ENCODE assay signal across 8 mouse cellular contexts in the genomic region with DNA sequence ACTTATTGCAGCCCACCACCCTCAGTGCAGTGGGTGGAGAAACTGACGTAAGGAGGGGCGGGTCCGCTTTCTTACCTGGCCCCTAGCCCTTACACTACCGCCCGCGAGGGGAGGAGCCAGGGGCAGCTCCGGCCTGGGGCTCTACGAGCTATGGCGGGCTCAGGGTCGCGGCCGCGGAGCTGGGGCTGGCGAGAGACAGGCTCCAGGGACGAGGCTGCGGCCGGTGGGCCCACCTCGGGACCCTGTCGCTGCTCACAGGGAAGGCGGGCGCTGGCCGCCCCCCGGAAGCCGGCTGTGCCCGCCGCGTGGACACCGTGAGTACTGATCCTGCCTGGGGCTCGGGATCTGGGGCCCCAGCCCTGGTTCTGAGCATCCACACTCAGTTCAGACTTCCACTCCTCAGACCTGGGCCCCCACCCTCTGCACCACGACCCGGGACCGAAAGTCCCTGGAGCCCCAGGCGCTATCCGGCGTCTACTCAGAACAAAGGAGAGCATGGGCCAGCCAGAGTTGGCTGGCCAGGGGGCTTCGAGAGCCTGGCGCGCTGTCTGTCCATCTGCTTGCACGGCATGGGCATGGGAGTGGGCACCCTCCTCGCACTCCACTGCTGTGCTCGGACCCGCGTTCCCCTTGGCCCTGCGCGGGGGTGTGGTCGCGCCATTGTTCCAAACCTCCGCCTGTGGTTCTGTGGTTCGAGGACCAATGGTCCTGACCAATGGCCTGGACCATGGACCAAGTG. TPM values are rescaled to one million over a fixed set of nuclear protein-coding genes. Genes with fewer than 3 reads are reported as not detected.
DNase-seq lines count a peak whose midpoint lies in the region; ATAC-seq and TF ChIP-seq lines count a peak whose summit lies in the region.

No protein-coding gene starts in this region.

- H3K9ac ChIP-seq in embryonic facial prominence, embryonic 14.5 days (ENCODE audit: low read depth, low read length) = peak overlapping the region; percentile 85
- peak overlapping the region; percentile 94 for H3K9ac ChIP-seq in liver, embryonic 11.5 days (ENCODE audit: low read depth, low read length)
- peak overlapping the region; percentile 85 for H3K9ac ChIP-seq in midbrain, postnatal 0 days (replicated peaks; ENCODE audit: low read length, poor library complexity, severe bottlenecking)

- TF ChIP-seq CTCF in midbrain, postnatal 0 days (IDR thresholded peaks at IDR 0.05) = 0 out of 2 replicates have a peak, but pooled peaks have one; percentile 9

- H3K36me3 ChIP-seq in embryonic facial prominence, embryonic 14.5 days (ENCODE audit: control insufficient read depth, insufficient read depth, low read length) = peaks cover 26% of the 10 kb centered on the region
- H3K36me3 ChIP-seq in hindbrain, embryonic 10.5 days = peaks cover 38% of the 10 kb centered on the region
- H3K36me3 ChIP-seq in liver, embryonic 11.5 days (ENCODE audit: control insufficient read depth, insufficient read depth, low read length) = peaks cover 12% of the 10 kb centered on the region; the same call in 1 of the 2 replicates
- peaks cover 15% of the 10 kb centered on the region for H3K36me3 ChIP-seq in midbrain, postnatal 0 days (ENCODE audit: insufficient read depth, low read length)

- peak; percentile 94 for ATAC-seq in embryonic facial prominence, embryonic 14.5 days (ENCODE audit: low read depth)
- peak; percentile 81 for ATAC-seq in liver, embryonic 11.5 days (replicated peaks; ENCODE audit: low FRiP score)
- peak; percentile 74 for ATAC-seq in midbrain, postnatal 0 days (ENCODE audit: low FRiP score)

- no peaks in the 10 kb centered on the region for H3K9me3 ChIP-seq in embryonic facial prominence, embryonic 14.5 days (ENCODE audit: control insufficient read depth, low read length)
- H3K9me3 ChIP-seq in hindbrain, embryonic 10.5 days = no peaks in the 10 kb centered on the region
- H3K9me3 ChIP-seq in liver, embryonic 11.5 days (ENCODE audit: control insufficient read depth, low read length) = no peaks in the 10 kb centered on the region
- no peaks in the 10 kb centered on the region for H3K9me3 ChIP-seq in midbrain, postnatal 0 days (ENCODE audit: low read length)

- intact Hi-C loops in left cerebral cortex, postnatal 14 days (cut with DNase I) = no loop called here

- H3K27me3 ChIP-seq in embryonic facial prominence, embryonic 14.5 days (replicated peaks; ENCODE audit: control insufficient read depth, insufficient read depth, low read length) = no peaks in the 10 kb centered on the region
- peaks cover 10% of the 10 kb centered on the region; the same call in 1 of the 2 replicates for H3K27me3 ChIP-seq in hindbrain, embryonic 10.5 days (ENCODE audit: insufficient read depth, poor library complexity, severe bottlenecking)
- H3K27me3 ChIP-seq in liver, embryonic 11.5 days (replicated peaks; ENCODE audit: control insufficient read depth, insufficient read depth, low read length) = no peaks in the 10 kb centered on the region
- H3K27me3 ChIP-seq in midbrain, postnatal 0 days (ENCODE audit: insufficient read depth, low read length) = no peaks in the 10 kb centered on the region

- WGBS in embryonic facial prominence, embryonic 14.5 days = under 1% methylated on average over 40 of the region's 49 CpGs
- WGBS in hindbrain, embryonic 10.5 days = under 1% methylated on average over 49 of the region's 49 CpGs
- WGBS in liver, embryonic 11.5 days = 3% methylated on average over 48 of the region's 49 CpGs
- WGBS in midbrain, postnatal 0 days = 2% methylated on average over 44 of the region's 49 CpGs

- H3K27ac ChIP-seq in embryonic facial prominence, embryonic 14.5 days (replicated peaks; ENCODE audit: low read depth, low read length) = peak overlapping the region; percentile 57
- peak overlapping the region; percentile 96 for H3K27ac ChIP-seq in hindbrain, embryonic 10.5 days
- peak overlapping the region; percentile 64 for H3K27ac ChIP-seq in liver, embryonic 11.5 days (ENCODE audit: low read depth, low read length)
- H3K27ac ChIP-seq in midbrain, postnatal 0 days (ENCODE audit: low read depth, low read length) = peak overlapping the region; percentile 69

- DNase-seq in cerebellum, adult 18-20 months = peak; percentile 25 to 43
- DNase-seq in cerebellum, adult 9-10 months = no peak
- peak; percentile 62 for DNase-seq in MN1 (ENCODE audit: low spot score)
- peak; percentile 86 for DNase-seq in embryonic facial prominence, embryonic 14.5 days (ENCODE audit: low spot score)
- peak; percentile 76 for DNase-seq in hindbrain, embryonic 10.5 days (ENCODE audit: low spot score)
- DNase-seq in liver, embryonic 11.5 days (ENCODE audit: low spot score) = peak; percentile 75
- peak; percentile 76 for DNase-seq in midbrain, postnatal 0 days (ENCODE audit: low spot score)
- DNase-seq in left cerebral cortex, postnatal 14 days (ENCODE audit: low spot score in 2 of 2) = no peak

- H3K4me1 ChIP-seq in embryonic facial prominence, embryonic 14.5 days (ENCODE audit: control insufficient read depth, insufficient read depth, low read length) = peaks cover 9% of the 10 kb centered on the region
- H3K4me1 ChIP-seq in hindbrain, embryonic 10.5 days (replicated peaks) = peaks cover 26% of the 10 kb centered on the region
- H3K4me1 ChIP-seq in liver, embryonic 11.5 days (replicated peaks; ENCODE audit: control insufficient read depth, insufficient read depth, low read length) = peaks cover 11% of the 10 kb centered on the region
- peaks cover 11% of the 10 kb centered on the region; the same call in 1 of the 2 replicates for H3K4me1 ChIP-seq in midbrain, postnatal 0 days (ENCODE audit: insufficient read depth, low read length)

- peak overlapping the region; percentile 87 for H3K4me3 ChIP-seq in embryonic facial prominence, embryonic 14.5 days (ENCODE audit: low read depth, low read length)
- peak overlapping the region; percentile 67 for H3K4me3 ChIP-seq in hindbrain, embryonic 10.5 days
- H3K4me3 ChIP-seq in liver, embryonic 11.5 days (ENCODE audit: low read depth, low read length) = peak overlapping the region; percentile 88
- peak overlapping the region; percentile 83 for H3K4me3 ChIP-seq in midbrain, postnatal 0 days (ENCODE audit: low read depth, low read length)

- peak overlapping the region; percentile 70 for H3K4me2 ChIP-seq in embryonic facial prominence, embryonic 14.5 days (ENCODE audit: low read depth, low read length)
- H3K4me2 ChIP-seq in liver, embryonic 11.5 days = peak overlapping the region; percentile 95
- H3K4me2 ChIP-seq in midbrain, postnatal 0 days (ENCODE audit: low read depth, low read length, poor library complexity, severe bottlenecking) = peak overlapping the region; percentile 64

RNA-seq across cellular contexts. Expression of a gene that starts 23.8 kb away (rescaled TPM):
- 190 and 214 TPM in 2 replicates for polyA plus RNA-seq in embryonic facial prominence, embryonic 14.5 days (2014; fragmentation: Nextera tagmentation; extraction: Ambion mirVana)
- 179 and 194 TPM in 2 replicates for polyA plus RNA-seq in hindbrain, embryonic 10.5 days (2016; fragmentation: Nextera tagmentation; extraction: Ambion mirVana)
- 170 and 186 TPM in 2 replicates for polyA plus RNA-seq in liver, embryonic 11.5 days (2014; fragmentation: Nextera tagmentation; extraction: Ambion mirVana)
- total RNA-seq in midbrain, postnatal 0 days (2014; rRNA removed) = 284 and 301 TPM in 2 replicates
- 161 and 166 TPM in 2 replicates for polyA plus RNA-seq in midbrain, postnatal 0 days (2015; fragmentation: Nextera tagmentation; extraction: Ambion mirVana)
- total RNA-seq in left cerebral cortex, postnatal 14 days (2021) = 100 to 1,000 TPM; 361 to 367 TPM

RNA-seq across cellular contexts. Expression of a gene that starts 24.0 kb away (rescaled TPM):
- 8.7 and 10.1 TPM in 2 replicates for polyA plus RNA-seq in embryonic facial prominence, embryonic 14.5 days (2014; fragmentation: Nextera tagmentation; extraction: Ambion mirVana)
- 7.2 and 9.4 TPM in 2 replicates for polyA plus RNA-seq in hindbrain, embryonic 10.5 days (2016; fragmentation: Nextera tagmentation; extraction: Ambion mirVana)
- polyA plus RNA-seq in liver, embryonic 11.5 days (2014; fragmentation: Nextera tagmentation; extraction: Ambion mirVana) = 5.2 and 8.4 TPM in 2 replicates
- 35.5 and 44.1 TPM in 2 replicates for total RNA-seq in midbrain, postnatal 0 days (2014; rRNA removed)
- 17.6 and 20.3 TPM in 2 replicates for polyA plus RNA-seq in midbrain, postnatal 0 days (2015; fragmentation: Nextera tagmentation; extraction: Ambion mirVana)
- total RNA-seq in left cerebral cortex, postnatal 14 days (2021) = 1 to 10 TPM; 2.8 to 4.6 TPM

RNA-seq across cellular contexts. Expression of a gene that starts 35.9 kb away (rescaled TPM):
- 14.8 and 16.0 TPM in 2 replicates for polyA plus RNA-seq in embryonic facial prominence, embryonic 14.5 days (2014; fragmentation: Nextera tagmentation; extraction: Ambion mirVana)
- polyA plus RNA-seq in hindbrain, embryonic 10.5 days (2016; fragmentation: Nextera tagmentation; extraction: Ambion mirVana) = 5.2 and 5.6 TPM in 2 replicates
- 12.3 and 12.8 TPM in 2 replicates for polyA plus RNA-seq in liver, embryonic 11.5 days (2014; fragmentation: Nextera tagmentation; extraction: Ambion mirVana)
- 10.3 and 12.8 TPM in 2 replicates for total RNA-seq in midbrain, postnatal 0 days (2014; rRNA removed)
- 12.6 and 13.6 TPM in 2 replicates for polyA plus RNA-seq in midbrain, postnatal 0 days (2015; fragmentation: Nextera tagmentation; extraction: Ambion mirVana)
- 10 to 100 TPM in 1 of 2 experiments, 1 to 10 TPM in 1; 9.2 to 11.7 TPM for total RNA-seq in left cerebral cortex, postnatal 14 days (2021)

Comparison
In these comparisons a context has a peak if more than half of its experiments do, and no peak if none do; other contexts are left out.
1. DNase-seq: peak in cerebellum, adult 18-20 months (2 of 2), MN1 (single experiment), embryonic facial prominence, embryonic 14.5 days (single experiment), hindbrain, embryonic 10.5 days (single experiment), liver, embryonic 11.5 days (single experiment) and midbrain, postnatal 0 days (single experiment); none in cerebellum, adult 9-10 months (single experiment) and left cerebral cortex, postnatal 14 days (0 of 2).
2. Peak in every context shown above with its lines, with median percentiles within 50 percentile points of each other: ATAC-seq, H3K27ac ChIP-seq, H3K4me2 ChIP-seq, H3K4me3 ChIP-seq and H3K9ac ChIP-seq.